Mouse (Mus musculus) cerebellum, postnatal 25 days (tissue): ENCODE data around the gene Zdhhc3.

Experiments used
- DNase-seq, 2 experiments: peaks; one replicate each; pipeline ENCODE4 v3.0.0; 2021; ENCODE audit warnings: mixed read lengths in 2 of 2

Zdhhc3 gene

DNA sequence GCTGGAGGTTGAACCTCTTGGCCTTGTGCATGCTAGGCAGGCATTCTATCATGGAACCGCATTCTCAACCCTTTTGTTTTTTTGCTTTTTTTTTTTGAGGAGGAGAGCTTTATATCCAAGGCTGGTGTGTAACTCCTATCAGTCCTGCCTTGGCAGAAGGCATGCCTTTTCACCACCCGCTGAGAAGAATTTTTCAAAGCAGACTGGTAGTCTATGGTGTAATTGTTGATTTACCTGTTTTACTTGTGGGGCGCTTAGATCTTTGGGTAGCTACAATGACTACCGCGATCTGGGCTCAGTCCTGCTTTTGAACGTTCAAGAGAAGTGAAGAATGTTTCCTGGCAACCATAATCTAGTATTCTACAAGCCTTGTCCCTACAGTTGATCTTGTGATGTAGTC lies 926 bp upstream of the Zdhhc3 start:
- peak in 1 of 2 experiments; percentile 14 for DNase-seq

DNA sequence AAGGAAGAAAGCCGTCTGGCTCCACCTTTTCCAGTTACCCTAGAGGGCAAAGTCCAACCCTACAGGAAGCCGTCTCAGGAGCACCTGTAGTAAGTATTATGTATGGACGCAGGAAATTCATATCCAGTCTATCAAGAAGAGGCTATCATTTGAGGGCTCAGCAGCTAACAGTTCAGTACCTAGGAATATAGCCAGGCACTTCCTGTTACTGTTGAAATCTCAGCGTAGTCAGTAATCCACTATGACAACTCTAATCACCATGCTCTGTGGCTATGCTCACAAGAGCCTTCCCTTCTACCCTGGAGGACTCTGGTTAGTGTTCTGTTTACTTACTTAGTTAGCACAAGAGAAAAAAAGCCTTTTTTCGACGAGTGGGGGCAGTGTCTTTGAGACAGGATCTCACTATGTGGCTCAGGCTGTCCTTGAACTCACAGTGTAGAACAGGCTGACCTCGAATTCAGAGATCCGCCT lies 1.2 kb downstream of the Zdhhc3 start:
- no peak for DNase-seq

DNA sequence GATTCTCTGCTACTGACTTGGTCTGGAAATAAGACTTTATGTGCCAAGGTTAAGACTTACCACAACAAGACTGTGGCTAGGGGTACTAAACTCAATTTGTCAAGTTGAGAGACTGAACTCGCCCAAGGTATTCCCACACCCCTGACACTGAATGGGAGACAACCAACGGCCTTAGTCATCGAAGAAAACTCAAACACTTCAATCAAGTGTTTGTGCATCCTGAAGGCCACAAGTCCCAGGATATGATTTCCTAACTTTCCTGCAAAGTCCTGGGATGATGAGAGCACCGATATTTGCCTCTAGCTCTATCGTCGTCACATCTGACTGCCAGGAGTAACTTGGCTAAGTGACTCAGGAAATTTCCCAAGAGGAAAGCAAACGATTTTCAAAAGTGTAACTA lies 3.8 kb downstream of the Zdhhc3 start:
- DNase-seq: no peak

DNA sequence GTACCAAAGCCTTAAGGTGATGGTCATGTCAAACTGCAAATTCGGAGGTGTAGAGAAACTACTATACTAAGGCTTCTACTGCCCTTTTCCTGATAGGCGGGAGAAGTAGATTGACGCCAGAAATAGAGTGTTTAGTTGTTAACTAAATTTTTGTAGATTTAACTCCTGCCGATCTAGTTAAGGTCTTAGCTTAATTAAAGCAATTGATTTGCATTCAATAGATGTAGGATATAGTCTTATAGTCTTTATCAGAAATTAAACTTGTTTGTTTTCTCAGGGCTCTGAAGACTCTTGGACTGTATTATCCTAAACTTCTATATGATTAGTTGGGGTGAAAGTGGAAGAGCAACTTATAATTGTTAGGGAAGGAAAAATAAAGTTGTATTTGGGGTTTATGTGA lies 5.8 kb downstream of the Zdhhc3 start:
- no peak for DNase-seq

DNA sequence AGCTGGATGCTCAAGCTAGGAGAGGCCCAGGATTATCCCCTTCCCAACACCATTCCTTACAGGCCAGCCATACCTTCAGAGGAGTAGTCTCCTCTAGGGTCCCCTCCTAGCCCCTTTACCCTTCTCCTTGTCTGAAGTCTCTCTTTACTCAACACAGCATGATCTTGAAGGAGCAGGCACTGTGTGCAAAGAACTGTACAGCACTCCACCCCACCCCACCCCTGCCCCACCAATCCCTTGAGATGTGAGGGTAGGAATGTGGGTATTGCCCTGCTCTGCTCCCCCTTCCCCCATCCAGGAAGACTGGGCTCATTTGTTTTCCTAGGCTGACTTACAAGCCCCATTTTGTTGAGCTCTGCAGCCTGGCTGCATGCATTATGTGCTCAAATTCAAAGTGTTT lies 8.6 kb downstream of the Zdhhc3 start:
- no peak for DNase-seq

DNA sequence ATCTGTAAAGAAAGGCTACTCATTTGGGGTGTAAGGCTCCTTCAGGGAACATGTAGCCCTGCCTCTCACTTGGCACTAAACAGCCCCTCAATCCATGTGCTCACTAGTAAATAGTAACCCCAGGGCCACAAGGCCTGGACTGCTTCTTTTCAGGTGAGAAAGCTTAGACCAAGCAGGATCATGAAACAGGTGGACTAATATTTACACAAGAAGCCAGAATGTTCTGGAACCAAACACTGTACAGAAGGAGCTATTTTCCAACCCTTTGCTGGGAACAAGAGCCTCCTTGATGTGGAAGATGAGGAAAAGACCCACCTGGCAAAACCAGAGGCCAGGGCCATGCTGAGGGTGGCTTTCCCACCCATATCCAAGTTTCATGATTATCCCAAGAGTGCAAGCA lies 9.6 kb downstream of the Zdhhc3 start:
- no peak for DNase-seq

DNA sequence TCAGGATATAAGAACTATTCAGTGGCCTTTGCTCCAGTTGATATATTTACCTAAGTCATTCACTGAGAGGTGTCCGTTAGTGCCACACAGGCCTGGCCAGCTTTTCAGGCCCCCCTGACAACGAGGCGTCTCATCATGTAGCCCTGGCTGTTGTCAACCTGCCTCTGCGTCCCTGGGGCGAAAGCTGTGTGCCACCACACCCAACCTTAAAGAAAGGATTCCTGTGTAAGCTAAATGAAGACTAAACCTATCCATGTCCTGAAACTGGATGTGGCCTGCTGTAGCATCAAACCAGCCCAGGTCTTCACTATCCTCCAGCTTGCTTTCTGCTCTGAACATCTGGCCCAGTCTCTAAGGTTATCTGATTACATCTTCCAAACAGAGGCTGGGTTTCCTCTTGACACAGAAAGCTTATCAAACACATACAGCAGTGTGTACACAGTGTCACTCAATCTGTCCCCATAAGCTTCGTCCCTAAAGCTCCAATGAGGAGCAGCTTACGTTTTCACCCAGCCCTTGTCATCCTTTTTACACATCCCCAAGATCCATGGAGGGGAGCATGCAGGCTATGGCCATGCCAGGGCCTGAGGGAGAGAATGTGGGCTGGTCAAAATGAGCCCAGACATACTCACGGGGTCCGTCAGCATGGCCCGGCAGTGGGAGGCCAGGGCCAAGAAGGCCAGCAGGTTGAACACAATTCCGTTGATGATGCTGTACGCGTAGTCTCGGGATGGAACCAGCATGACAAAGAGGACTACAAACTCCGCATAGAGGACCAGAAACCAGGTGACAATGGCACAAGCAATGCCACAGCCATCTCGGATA lies 13.2 kb downstream of the Zdhhc3 start:
- DNase-seq: no peak

DNA sequence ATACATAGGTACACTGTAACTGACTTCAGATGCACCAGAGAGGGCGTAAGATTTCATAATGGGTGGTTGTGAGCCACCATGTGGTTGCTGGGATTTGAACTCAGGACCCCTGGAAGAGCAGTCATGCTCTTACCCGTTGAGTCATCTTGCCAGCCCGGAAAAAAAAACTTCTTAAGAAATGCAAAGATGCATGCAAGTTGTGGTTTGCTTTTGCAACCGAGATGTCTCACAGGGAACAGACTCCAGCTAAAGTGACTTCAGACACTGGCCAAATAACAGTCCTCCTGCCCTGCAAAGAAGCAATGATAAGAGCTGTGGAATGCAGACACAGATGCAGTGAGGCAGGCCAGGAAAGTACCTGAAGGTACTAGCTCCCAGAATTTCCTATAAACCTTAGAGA lies 22.2 kb downstream of the Zdhhc3 start:
- no peak for DNase-seq

DNA sequence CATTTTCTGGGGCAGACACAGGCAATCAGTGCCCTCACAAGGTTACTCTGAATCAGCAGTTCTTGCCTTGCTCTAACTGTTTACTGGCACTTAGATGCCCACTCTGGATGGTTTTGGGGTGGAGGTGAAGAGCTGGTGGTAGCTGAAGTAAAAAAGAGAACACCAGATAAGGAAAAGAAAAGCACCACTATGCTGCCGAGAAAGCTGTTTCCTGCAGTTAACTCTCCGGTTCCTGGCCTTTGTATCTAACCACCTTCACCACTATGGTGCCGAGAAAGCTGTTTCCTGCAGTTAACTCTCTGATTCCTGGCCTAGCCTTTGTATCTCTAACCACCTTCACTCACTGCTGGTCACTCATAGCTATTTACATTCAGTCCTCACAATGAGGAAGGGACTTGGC lies 25.4 kb downstream of the Zdhhc3 start:
- DNase-seq: no peak

DNA sequence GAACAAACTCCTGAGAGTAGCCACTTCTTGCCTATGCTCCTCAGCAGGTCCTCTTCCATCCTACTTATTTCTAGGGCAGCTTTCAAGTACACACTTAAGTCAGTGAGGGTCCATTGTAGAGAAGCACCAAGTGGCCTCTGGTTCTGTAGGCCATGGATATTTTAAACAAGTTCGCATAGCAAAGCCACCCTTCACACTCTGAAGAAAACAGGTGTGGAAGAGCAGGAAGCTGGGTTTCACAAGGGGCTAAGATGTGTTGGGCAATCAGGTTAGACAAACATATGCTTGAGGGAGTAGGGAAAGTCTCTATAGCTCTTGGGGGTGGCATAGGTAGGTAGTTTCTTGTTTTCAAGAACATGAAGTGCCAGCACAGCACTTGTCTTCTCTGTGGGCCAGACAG lies 27.6 kb downstream of the Zdhhc3 start:
- no peak for DNase-seq

DNA sequence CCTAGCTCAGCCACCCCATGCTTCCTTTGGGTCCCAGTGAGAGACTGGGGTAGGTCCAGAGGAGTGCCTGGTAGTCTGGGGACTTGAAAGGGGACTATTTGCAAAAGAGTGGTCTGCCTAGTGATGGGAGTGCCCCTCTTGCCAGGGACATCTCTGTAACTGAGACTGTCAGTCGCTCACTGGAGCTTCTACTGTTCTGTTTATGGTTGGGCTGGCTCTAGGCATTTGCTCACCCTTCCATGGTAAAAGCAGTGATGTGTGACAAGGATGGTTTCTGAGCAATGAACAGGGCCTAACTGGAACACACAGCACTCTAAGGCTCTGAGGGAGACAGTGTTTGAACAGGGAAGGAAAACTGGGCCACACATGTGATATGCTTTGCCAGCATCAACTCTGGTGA lies 32.2 kb downstream of the Zdhhc3 start:
- no peak for DNase-seq

DNA sequence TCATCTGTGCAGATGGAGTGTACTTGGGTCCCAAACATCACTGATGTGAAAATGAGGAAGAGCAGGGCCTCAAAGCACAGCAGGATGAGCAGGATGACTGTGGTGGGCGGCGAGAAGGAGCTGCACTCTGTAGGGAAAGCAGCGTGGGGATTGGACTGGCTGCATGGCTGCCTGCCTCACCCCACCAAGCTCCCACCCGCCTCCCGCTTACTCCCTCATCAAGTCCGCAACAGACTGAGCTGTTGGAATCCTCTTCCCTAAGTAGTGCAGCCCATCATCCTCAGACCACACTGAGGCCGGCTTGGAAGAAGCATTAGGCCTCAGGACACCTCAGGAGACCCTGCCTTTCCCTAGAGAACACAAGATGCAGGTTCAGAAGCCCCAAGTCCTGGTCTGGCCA lies 32.6 kb downstream of the Zdhhc3 start:
- no peak for DNase-seq

DNA sequence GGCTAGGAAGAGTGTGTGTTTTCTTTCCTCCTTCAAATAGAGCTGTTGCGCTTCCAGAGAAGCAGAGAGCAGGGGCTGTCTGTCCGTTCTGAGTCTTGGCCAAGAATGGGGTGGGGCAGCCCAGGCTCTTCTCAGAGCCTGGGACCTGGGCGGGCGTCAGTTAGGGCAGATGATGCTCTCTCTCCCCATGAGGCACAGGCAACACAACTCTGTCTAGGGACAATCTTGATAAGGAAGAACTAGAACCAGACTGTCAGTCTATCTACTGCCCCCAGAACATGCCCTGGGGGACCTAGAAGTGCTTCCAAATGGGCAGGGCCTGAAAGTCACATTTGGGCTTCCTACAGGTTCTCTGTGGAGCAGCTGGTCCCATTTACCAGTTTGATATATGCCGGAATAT lies 33.9 kb downstream of the Zdhhc3 start:
- no peak for DNase-seq

DNA sequence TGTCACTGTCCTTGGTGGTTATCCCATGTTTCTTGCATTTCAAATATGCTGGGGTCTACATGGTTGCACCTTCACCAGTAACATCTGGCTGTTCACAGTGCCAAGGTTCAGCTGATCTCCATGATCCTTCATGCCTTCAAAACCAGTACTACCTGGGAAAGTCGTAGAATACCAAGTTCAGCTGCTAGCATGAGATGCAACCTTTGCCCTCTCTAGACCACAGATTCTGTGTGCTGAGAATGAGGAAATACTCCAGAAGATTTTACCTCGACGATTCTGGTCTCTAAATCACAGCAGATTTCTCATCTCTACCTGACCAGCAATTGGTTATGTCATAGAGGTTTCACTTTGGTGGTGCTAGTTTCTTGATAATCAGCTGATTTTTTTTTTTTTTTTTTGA lies 52.8 kb downstream of the Zdhhc3 start:
- DNase-seq: no peak

DNA sequence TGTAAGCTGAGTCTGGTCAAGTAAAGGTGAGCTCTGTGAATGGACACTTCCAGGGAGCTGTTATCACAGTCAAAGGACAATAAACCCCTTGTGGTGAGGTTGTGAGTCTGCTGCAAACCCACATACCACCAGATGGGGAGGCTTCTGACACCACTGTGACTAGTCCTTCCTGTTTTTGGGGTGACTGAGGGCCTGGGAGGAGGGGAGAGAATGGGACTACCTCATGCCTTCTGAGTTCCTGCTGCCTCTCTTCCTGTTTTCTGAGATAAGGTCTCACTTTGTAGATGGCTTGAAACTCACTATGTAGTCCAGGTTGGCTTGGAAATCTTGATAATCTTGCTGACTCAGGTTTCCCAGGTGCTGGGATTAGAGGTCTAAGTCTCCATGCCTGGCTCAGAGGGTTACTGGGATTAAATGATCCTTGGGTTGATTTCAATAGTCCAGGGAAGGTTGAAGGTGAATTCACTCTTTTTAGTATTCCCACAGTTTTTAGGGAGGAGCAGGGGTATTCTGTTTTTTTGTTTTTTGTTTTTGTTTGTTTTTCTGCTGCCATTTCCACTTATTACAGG lies 54.2 kb downstream of the Zdhhc3 start:
- no peak for DNase-seq

DNA sequence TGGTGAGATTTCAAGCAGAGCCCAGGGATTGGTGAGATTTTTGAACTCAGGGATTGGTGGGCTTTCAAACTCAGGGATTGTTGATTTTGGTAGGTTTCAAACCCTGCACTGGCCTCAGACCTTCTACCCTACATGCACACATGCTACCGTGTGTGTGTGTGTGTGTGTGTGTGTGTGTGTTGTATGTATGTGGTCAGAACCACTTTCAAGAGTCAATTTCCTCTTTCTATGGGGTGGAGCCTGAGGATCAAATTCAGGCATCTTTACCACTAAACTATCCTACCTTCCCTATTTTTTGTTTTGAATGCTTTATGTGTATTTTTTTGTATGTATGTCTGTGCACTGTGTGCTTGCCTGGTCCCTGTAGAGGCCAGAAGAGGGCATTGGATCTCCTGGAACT lies 65.3 kb downstream of the Zdhhc3 start:
- DNase-seq: no peak

DNA sequence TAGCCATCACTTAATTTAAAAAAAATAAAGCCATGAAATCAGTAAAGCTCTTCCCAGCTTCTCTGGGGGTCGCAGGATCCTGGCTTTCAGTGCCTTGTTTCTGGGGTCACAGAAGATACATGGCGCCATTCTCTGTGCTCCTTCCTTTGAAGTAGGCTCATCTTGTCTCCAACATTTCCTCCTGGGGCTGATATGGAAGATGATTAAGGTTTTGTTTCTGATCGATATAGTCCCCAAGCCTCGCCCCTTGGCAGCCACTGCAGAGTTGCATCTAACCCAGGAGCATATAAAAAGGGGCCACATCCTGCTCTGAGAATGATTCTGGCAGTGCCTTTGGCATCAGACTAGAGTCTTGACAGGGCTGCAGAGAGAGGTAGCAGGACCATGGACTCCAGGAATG lies 78.6 kb downstream of the Zdhhc3 start, which contains the start of gene Tgm4:
Tgm4 (plus strand) TSS at position 301 of the 400 bp plus-strand sequence.
- no peak for DNase-seq

DNA sequence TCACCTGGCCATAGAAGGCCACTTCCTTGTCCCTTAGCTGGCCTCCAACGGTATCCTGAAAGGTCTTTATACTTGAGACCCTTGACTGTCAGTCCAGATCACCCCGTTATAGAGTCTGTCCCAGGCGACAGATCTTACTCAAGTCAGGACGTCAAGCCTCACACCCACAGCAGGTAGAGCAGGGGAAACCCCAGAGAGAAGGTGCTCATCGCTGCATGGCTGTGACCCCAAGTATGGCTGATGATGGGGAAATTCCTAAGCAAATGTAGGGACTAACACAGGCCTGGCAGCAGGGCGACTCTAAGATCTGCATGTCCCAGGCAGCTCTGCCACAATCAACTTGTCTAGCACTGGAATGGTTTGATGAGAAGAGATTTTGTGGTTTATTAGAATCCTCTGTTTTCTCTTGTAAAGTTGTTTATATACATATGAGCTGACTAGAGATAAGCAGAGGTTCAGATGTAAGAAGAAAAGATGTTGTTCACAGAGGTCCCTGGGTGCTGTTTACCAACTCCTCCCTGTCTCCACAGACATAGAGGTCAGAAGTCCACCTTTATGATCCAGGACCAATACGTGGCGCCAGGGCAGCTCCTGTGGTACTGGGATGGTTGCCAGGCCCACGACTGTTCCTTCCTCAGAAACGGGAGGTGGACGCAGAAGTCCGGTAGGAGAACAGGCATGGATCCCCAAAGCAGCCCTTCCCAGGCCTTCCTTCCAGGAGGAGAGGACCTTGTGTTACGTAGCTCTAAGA lies 81.3 kb downstream of the Zdhhc3 start:
- peak in 1 of 2 experiments; percentile 11 for DNase-seq

DNA sequence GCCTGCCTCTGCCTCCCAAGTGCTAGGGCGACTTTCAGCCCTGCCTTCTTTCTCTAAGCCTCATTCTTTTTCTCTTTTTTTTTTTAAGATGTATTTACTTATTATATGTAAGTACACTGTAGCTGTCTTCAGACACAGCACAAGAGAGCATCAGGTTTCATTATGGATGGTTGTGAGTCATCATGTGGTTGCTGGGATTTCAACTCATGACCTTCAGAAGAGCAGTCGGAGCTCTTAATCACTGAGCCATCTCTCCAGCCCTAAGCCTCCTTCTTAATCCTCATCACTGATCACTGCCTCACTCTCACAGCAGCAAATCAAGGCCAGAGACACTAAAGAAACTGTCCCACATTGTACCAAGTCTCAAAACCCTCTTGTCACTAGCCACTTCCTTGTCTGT lies 88.8 kb downstream of the Zdhhc3 start:
- no peak for DNase-seq

DNA sequence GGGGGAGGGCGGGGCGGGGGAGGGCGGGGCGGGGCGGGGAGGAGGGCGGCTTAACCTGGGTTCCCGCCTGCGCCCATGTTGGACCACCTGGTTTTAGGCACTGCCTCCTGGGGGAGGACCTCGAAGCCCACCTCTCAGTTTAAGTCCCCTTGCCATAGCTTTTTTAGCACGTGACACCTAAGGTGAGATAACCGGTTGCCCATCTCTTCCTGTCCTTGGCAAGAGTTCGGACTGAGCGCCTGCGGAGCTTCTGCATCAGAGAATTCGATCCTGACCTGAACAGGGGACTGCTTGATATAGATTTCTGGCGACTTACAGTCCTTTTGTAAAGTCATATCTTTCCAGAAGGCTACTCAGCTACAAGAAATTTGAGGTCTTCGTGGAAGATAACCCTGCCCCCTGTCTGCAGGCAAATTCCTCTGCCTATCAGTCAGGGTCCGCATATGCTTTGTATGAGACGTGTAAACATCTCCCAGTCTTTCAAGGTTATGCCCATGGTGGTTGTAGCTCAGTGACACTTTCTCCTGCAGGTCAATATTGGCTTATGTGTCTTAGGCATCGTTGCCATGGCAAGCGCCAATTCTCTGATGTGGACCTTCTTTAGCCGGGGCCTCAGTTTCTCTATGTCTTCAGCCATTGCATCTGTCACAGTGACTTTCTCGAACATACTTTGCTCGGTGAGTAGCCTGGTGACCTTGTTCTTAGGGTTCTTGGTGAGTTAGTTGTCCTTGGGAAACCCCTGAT lies 91.2 kb downstream of the Zdhhc3 start:
- DNase-seq: no peak

DNA sequence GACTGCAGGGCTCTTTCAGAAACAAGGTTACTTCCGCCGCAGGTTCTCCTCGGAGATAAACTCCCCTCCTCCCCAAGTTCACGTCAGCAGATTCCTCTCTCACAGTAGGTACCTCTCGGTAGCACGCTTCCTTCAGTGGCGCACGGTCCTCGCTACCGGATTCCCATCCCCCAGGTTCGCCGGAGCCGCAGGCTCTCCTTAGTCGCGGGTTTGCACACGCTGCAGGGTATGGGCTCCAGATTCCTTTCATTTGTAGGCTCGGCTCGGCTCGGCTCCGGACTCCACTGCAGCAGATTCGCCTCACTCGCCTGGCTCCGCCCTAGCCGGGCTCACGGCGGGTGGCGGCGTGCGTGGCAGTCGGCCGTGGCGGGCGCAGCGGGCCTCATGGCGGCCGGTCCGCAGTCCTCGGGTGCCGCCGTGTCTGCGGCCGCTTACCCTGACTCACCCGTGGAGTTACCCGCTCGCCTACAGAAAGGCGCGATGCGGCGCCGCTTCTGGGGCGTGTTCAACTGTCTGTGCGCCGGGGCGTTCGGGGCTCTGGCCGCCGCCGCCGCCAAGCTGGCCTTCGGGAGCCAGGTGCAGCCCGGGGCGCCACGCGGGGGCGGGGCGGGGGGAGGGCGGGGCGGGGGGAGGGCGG lies 91.9 kb downstream of the Zdhhc3 start, which contains the start of gene Tmem42:
Tmem42 (plus strand) TSS at position 332 of the 637 bp plus-strand sequence.
- DNase-seq: peak; percentile 94 to 97
